Mouse (Mus musculus) liver, postnatal 0 days (tissue): ENCODE data around the gene Crygn. TPM values are rescaled to one million over a fixed set of nuclear protein-coding genes. Genes with fewer than 3 reads are reported as not detected.
A peak's percentile ranks its signal among the peaks of the same experiment; 100 is the strongest.

Experiments
- ATAC-seq: fragments of 200-750 bp; cut with Nextera tagmentation; 2 replicates; pipeline ENCODE4 v1.8.0; 2017; ENCODE audit warnings: mild to moderate bottlenecking, moderate library complexity
- DNase-seq: peaks from one replicate; pipeline ENCODE4 v3.0.0-alpha.2; 2016
- H3K27ac ChIP-seq: fragments of 300-500 bp; sonication (generic); 2 replicates; pipeline ENCODE4 v1.5.1; 2014; ENCODE audit warnings: antibody characterized with exemption, moderate library complexity, mild to moderate bottlenecking, low read depth
- H3K27me3 ChIP-seq: fragments of 300-500 bp; sonication (generic); 2 replicates; pipeline ENCODE4 v1.6.1; 2014; ENCODE audit warnings: low read length, control low read depth, mixed read lengths; ENCODE audit not compliant: insufficient read depth
- H3K36me3 ChIP-seq: fragments of 300-500 bp; sonication (generic); replicated peaks from 2 replicates; pipeline ENCODE4 v1.6.1; 2014; ENCODE audit warnings: mild to moderate bottlenecking, control low read depth, low read length, moderate library complexity, mixed read lengths; ENCODE audit not compliant: insufficient read depth
- H3K4me1 ChIP-seq: fragments of 300-500 bp; sonication (generic); 2 replicates; pipeline ENCODE4 v1.6.1; 2014; ENCODE audit warnings: antibody characterized with exemption, mild to moderate bottlenecking, control low read depth; ENCODE audit not compliant: insufficient read depth
- H3K4me2 ChIP-seq: fragments of 300-500 bp; sonication (generic); 2 replicates; pipeline ENCODE4 v1.6.1; 2014; ENCODE audit warnings: low read depth, mild to moderate bottlenecking, low read length, moderate library complexity, mixed read lengths
- H3K4me3 ChIP-seq: fragments of 300-500 bp; sonication (generic); 2 replicates; pipeline ENCODE4 v1.5.1; 2014; ENCODE audit warnings: low read depth, low read length
- H3K9ac ChIP-seq: fragments of 300-500 bp; sonication (generic); replicated peaks from 2 replicates; pipeline ENCODE4 v1.6.1; 2014; ENCODE audit warnings: mild to moderate bottlenecking, moderate library complexity
- H3K9me3 ChIP-seq: fragments of 300-500 bp; sonication (generic); 2 replicates; pipeline ENCODE4 v1.6.1; 2016; ENCODE audit warnings: mild to moderate bottlenecking, control low read depth, low read length, mixed read lengths
- CTCF ChIP-seq: sonication (generic); IDR thresholded peaks from 2 replicates; pipeline ENCODE4 v1.5.1; 2016; ENCODE audit warnings: antibody characterized with exemption, low read depth
- EP300 ChIP-seq: IDR thresholded peaks from 2 replicates; pipeline ENCODE4 v1.6.1; 2016; ENCODE audit warnings: antibody characterized with exemption, low read depth, mild to moderate bottlenecking
- WGBS: fragments of 180-500 bp; shearing (Covaris S2); extraction: QIAGEN DNeasy Blood & Tissue Kit; methylation state at CpG from one replicate; pipeline ENCODE4 v1.1.7; 2014; ENCODE audit not compliant: insufficient replicate concordance; 5-methylcytosine and 5-hydroxymethylcytosine counted together
- polyA plus RNA-seq: library from polyadenylated mRNA; unstranded; fragments of >200 nt; fragmentation: Nextera tagmentation; extraction: Ambion mirVana; gene quantifications from 2 replicates; pipeline ENCODE4 v1.2.1, GENCODE M21; 2015

The Crygn gene
- polyA plus RNA-seq, 1 experiment from 2014 or later = 1.4 TPM

GRCm38 (mm10) chr5:24797858-24798257 is 40.0 kb upstream of the Crygn start:
- H3K4me2 ChIP-seq = no peak overlapping the region
- H3K4me3 ChIP-seq = no peak overlapping the region
- DNase-seq = no peak
- H3K27me3 ChIP-seq = no peaks in the 10 kb centered on the region
- 39% methylated on average over 7 of the region's 7 CpGs for WGBS
- no peaks in the 10 kb centered on the region for H3K4me1 ChIP-seq
- no peak overlapping the region for H3K9ac ChIP-seq
- H3K36me3 ChIP-seq = peaks cover 7% of the 10 kb centered on the region
- TF ChIP-seq EP300 = no peak
- no peak for TF ChIP-seq CTCF
- ATAC-seq = no peak
- no peak overlapping the region for H3K27ac ChIP-seq
- H3K9me3 ChIP-seq = no peaks in the 10 kb centered on the region

- Histone ChIP-seq H3K4me3 (no peak overlapping the region), H3K9ac (no peak overlapping the region), H3K4me2 (no peak overlapping the region), H3K36me3 (no peaks in the 10 kb centered on the region), H3K4me1 (no peaks in the 10 kb centered on the region), H3K27me3 (no peaks in the 10 kb centered on the region), H3K9me3 (no peaks in the 10 kb centered on the region), H3K27ac (no peak overlapping the region)
- DNase-seq (no peak), ATAC-seq (no peak)
- 67% methylated on average over 7 of the region's 7 CpGs for WGBS
- no peak for TF ChIP-seq CTCF
Measured at GRCm38 (mm10) chr5:24792961-24793360, 35.2 kb upstream of the Crygn start.

DNA sequence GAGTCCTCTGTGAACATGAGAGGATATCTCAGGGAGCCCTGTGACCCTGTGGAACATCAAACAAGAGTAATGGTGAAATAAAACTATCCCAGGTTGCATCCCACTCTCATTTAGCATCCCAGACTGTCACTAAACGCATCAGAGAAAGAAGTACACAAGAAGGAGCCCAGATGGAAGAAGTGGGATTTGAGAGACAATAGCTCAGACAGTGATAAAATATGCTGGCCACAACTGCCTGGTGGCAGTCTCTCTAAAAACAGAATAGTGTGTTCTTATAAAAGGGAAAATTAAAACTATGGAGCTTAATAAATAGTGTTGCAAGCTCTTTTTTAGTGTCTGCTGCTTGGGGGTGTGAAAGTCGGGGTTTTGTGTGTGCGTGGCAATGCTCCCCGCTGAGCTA is 25.1 kb upstream of the Crygn start:
- Histone ChIP-seq H3K36me3 (no peaks in the 10 kb centered on the region), H3K27me3 (0 out of 2 replicates have a peak, but pooled peaks cover 7% of the 10 kb centered on the region), H3K9ac (no peak overlapping the region), H3K9me3 (peaks cover 5% of the 10 kb centered on the region), H3K4me3 (no peak overlapping the region), H3K4me2 (no peak overlapping the region), H3K4me1 (no peaks in the 10 kb centered on the region), H3K27ac (no peak overlapping the region)
- DNase-seq = no peak
- TF ChIP-seq EP300 (no peak), CTCF (no peak)
- 79% methylated on average over 4 of the region's 4 CpGs for WGBS
- no peak for ATAC-seq

- no peak for DNase-seq
- no peak for ATAC-seq
- Histone ChIP-seq H3K9me3 (peaks cover 5% of the 10 kb centered on the region), H3K4me2 (no peak overlapping the region), H3K4me3 (no peak overlapping the region), H3K36me3 (no peaks in the 10 kb centered on the region), H3K27ac (no peak overlapping the region), H3K9ac (no peak overlapping the region), H3K27me3 (0 out of 2 replicates have a peak, but pooled peaks cover 7% of the 10 kb centered on the region), H3K4me1 (no peaks in the 10 kb centered on the region)
- WGBS = 25% methylated on average over 5 of the region's 5 CpGs
- TF ChIP-seq EP300 (no peak), CTCF (no peak)
Measured at GRCm38 (mm10) chr5:24781048-24781447, 23.2 kb upstream of the Crygn start.

DNA sequence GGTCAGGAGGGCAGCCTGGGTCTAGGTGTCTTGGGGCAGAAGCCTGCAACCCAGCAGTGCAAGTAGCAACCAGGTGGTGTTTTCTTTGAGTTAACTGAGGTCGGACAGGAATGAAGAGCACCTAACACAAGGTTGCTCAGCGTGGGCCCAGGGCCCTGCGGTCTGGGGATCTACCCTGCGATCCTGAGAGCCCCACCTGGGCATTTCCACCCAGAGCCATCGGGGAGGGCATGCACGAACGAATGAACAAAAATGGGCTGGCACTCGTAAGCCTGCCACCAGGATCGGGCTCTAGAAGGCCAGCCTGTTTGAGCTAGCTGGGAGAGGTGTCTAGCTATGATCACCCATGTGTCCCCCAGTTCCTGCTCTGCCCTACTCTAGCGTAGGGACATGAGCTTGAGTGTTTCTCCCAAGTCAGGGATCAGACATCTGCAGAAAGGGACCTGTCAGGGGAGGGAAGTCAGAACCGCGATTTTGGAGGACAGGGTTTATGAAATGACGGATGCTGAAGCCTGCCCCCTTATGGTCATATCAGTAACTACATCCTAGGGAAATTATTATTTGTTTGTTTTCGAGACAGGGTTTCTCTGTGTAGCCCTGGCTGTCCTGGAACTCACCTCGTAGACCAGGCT is 22.2 kb upstream of the Crygn start:
- TF ChIP-seq EP300 (no peak), CTCF (peak; percentile 73)
- Histone ChIP-seq H3K4me2 (no peak overlapping the region), H3K4me1 (no peaks in the 10 kb centered on the region), H3K9ac (no peak overlapping the region), H3K27ac (no peak overlapping the region), H3K4me3 (no peak overlapping the region), H3K27me3 (0 out of 2 replicates have a peak, but pooled peaks cover 7% of the 10 kb centered on the region), H3K36me3 (no peaks in the 10 kb centered on the region), H3K9me3 (no peaks in the 10 kb centered on the region; the same call in 1 of the 2 replicates)
- WGBS = 41% methylated on average over 15 of the region's 15 CpGs
- ATAC-seq (no peak), DNase-seq (no peak)

DNA sequence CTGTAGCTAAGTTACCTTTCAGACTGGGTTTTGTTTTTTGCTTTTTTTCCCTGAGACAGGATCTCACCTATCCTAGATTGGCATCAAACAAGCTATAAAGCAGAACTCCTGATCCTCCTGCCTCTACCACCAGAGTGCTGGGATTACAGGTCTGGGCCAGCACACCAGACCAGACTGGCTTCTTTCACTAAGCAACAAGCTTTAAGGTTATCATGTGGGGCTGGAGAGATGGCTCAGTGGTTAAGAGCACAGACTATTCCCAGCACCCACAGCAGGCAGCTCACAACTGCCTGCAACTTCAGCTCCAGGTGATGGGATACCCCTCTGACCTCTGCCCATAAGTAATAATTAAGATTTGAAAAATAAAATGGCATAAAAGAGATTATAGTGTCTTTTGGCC is 21.5 kb upstream of the Crygn start:
- no peak for TF ChIP-seq EP300
- H3K27me3 ChIP-seq = 0 out of 2 replicates have a peak, but pooled peaks cover 7% of the 10 kb centered on the region
- no peak overlapping the region for H3K4me2 ChIP-seq
- no peak for DNase-seq
- H3K36me3 ChIP-seq = no peaks in the 10 kb centered on the region
- H3K27ac ChIP-seq = no peak overlapping the region
- no peak overlapping the region for H3K9ac ChIP-seq
- H3K9me3 ChIP-seq = no peaks in the 10 kb centered on the region
- H3K4me1 ChIP-seq = no peaks in the 10 kb centered on the region
- no peak overlapping the region for H3K4me3 ChIP-seq
- no peak for ATAC-seq

DNA sequence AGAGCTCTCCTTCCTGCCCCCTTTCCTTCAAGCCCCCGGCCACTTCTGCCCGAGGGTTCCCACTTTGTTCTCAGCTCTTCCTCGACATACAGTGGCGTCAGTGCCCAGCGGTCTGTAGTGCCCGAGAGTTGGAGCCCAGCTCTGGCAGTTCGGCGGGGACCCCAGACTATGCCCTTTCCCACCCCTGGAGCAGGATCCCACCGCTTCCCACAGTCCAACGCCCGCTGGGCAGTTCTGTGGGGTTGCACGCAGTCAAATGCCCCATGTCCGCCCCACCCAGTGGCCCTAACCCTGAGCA is 21.0 kb upstream of the Crygn start:
- Histone ChIP-seq H3K4me2 (no peak overlapping the region), H3K9ac (no peak overlapping the region), H3K4me1 (no peaks in the 10 kb centered on the region), H3K9me3 (no peaks in the 10 kb centered on the region), H3K27ac (no peak overlapping the region), H3K4me3 (no peak overlapping the region), H3K27me3 (0 out of 2 replicates have a peak, but pooled peaks cover 7% of the 10 kb centered on the region), H3K36me3 (no peaks in the 10 kb centered on the region)
- TF ChIP-seq CTCF (no peak), EP300 (no peak)
- DNase-seq (no peak), ATAC-seq (no peak)
- WGBS = 49% methylated on average over 13 of the region's 13 CpGs
